Comparison of ENCODE assay signal across 8 mouse cellular contexts in genomic region chr7:120834863-120835372, GRCm38 (mm10). TPM values are rescaled to one million over a fixed set of nuclear protein-coding genes. Genes with fewer than 3 reads are reported as not detected.
DNase-seq lines count a peak whose midpoint lies in the region; ATAC-seq and TF ChIP-seq lines count a peak whose summit lies in the region.

No protein-coding gene starts in this region.

- H3K79me2 ChIP-seq in C2C12 (ENCODE audit: control insufficient read depth, insufficient read depth) = no peaks in the 10 kb centered on the region
- H3K79me2 ChIP-seq in myocyte (ENCODE audit: control insufficient read depth, insufficient read depth) = no peaks in the 10 kb centered on the region

- peaks cover 2% of the 10 kb centered on the region; the same call in 1 of the 2 replicates for H3K4me1 ChIP-seq in bone marrow, adult 2 months (ENCODE audit: control insufficient read depth, insufficient read depth, low read length)
- H3K4me1 ChIP-seq in embryonic facial prominence, embryonic 14.5 days (ENCODE audit: control insufficient read depth, insufficient read depth, low read length) = 0 out of 2 replicates have a peak, but pooled peaks cover 3% of the 10 kb centered on the region
- H3K4me1 ChIP-seq in liver, embryonic 11.5 days (replicated peaks; ENCODE audit: control insufficient read depth, insufficient read depth, low read length) = peaks cover 12% of the 10 kb centered on the region; the same call in 1 of the 2 replicates
- no peaks in the 10 kb centered on the region for H3K4me1 ChIP-seq in stomach, embryonic 14.5 days (ENCODE audit: control insufficient read depth, insufficient read depth, low read length)

- H3K27ac ChIP-seq in bone marrow, adult 2 months (ENCODE audit: control insufficient read depth, insufficient read depth, low read depth, low read length, poor library complexity) = peak overlapping the region; percentile 45; the same call in 1 of the 2 replicates
- H3K27ac ChIP-seq in embryonic facial prominence, embryonic 14.5 days (replicated peaks; ENCODE audit: low read depth, low read length) = peak overlapping the region; percentile 61; the same call in 1 of the 2 replicates
- H3K27ac ChIP-seq in liver, embryonic 11.5 days (ENCODE audit: low read depth, low read length) = peak overlapping the region; percentile 84
- H3K27ac ChIP-seq in stomach, embryonic 14.5 days (ENCODE audit: low read length) = peak overlapping the region; percentile 68; the same call in 1 of the 2 replicates

- under 1% methylated on average over 14 of the region's 14 CpGs for WGBS in bone marrow, adult 2 months
- 7% methylated on average over 14 of the region's 14 CpGs for WGBS in embryonic facial prominence, embryonic 14.5 days
- WGBS in liver, embryonic 11.5 days = 8% methylated on average over 14 of the region's 14 CpGs
- 11% methylated on average over 14 of the region's 14 CpGs for WGBS in stomach, embryonic 14.5 days

- H3K9me3 ChIP-seq in embryonic facial prominence, embryonic 14.5 days (ENCODE audit: control insufficient read depth, low read length) = no peaks in the 10 kb centered on the region
- H3K9me3 ChIP-seq in liver, embryonic 11.5 days (ENCODE audit: control insufficient read depth, low read length) = no peaks in the 10 kb centered on the region
- H3K9me3 ChIP-seq in stomach, embryonic 14.5 days (ENCODE audit: control insufficient read depth, low read depth, low read length) = no peaks in the 10 kb centered on the region

- no peaks in the 10 kb centered on the region for H3K27me3 ChIP-seq in C2C12 (ENCODE audit: control insufficient read depth, insufficient read depth, insufficient read length)
- no peaks in the 10 kb centered on the region for H3K27me3 ChIP-seq in embryonic facial prominence, embryonic 14.5 days (replicated peaks; ENCODE audit: control insufficient read depth, insufficient read depth, low read length)
- H3K27me3 ChIP-seq in liver, embryonic 11.5 days (replicated peaks; ENCODE audit: control insufficient read depth, insufficient read depth, low read length) = peaks cover 12% of the 10 kb centered on the region; the same call in 1 of the 2 replicates
- no peaks in the 10 kb centered on the region for H3K27me3 ChIP-seq in myocyte (ENCODE audit: control insufficient read depth, insufficient read depth, insufficient read length)
- no peaks in the 10 kb centered on the region for H3K27me3 ChIP-seq in stomach, embryonic 14.5 days (ENCODE audit: control insufficient read depth, insufficient read depth, low read length)

- H3K79me3 ChIP-seq in C2C12 (ENCODE audit: low read depth) = no peaks in the 10 kb centered on the region

- H3K4me3 ChIP-seq in C2C12 (ENCODE audit: insufficient read depth, poor library complexity, severe bottlenecking) = peak overlapping the region; percentile 38
- H3K4me3 ChIP-seq in bone marrow, adult 2 months (replicated peaks; ENCODE audit: control insufficient read depth, low read depth, low read length) = peak overlapping the region; percentile 87
- H3K4me3 ChIP-seq in embryonic facial prominence, embryonic 14.5 days (ENCODE audit: low read depth, low read length) = peak overlapping the region; percentile 67
- peak overlapping the region; percentile 64 for H3K4me3 ChIP-seq in liver, embryonic 11.5 days (ENCODE audit: low read depth, low read length)
- peak overlapping the region; percentile 64 for H3K4me3 ChIP-seq in myocyte
- peak overlapping the region; percentile 54 for H3K4me3 ChIP-seq in stomach, embryonic 14.5 days (ENCODE audit: low read depth, low read length)

- H3ac ChIP-seq in C2C12 (ENCODE audit: control insufficient read depth, insufficient read length, low read depth) = no peak overlapping the region
- no peak overlapping the region for H3ac ChIP-seq in myocyte (ENCODE audit: control insufficient read depth, insufficient read length)

- peak overlapping the region; percentile 59 for H3K4me2 ChIP-seq in embryonic facial prominence, embryonic 14.5 days (ENCODE audit: low read depth, low read length)
- peak overlapping the region; percentile 80 for H3K4me2 ChIP-seq in liver, embryonic 11.5 days
- H3K4me2 ChIP-seq in myocyte (ENCODE audit: low read depth) = peak overlapping the region; percentile 86
- peak overlapping the region; percentile 53 for H3K4me2 ChIP-seq in stomach, embryonic 14.5 days (replicated peaks; ENCODE audit: low read depth, low read length)

- TF ChIP-seq POLR2A in bone marrow, adult 2 months (IDR thresholded peaks at IDR 0.05; ENCODE audit: borderline replicate concordance, control insufficient read depth, low read depth, low read length) = no peak
- TF ChIP-seq POLR2A in myocyte (IDR thresholded peaks at IDR 0.05; ENCODE audit: insufficient read length, low read depth) = peak; percentile 34

- DNase-seq in embryonic facial prominence, embryonic 14.5 days (ENCODE audit: low spot score) = peak; percentile 94
- peak; percentile 80 to 83 for DNase-seq in heart, adult 9 months (ENCODE audit: low spot score in 2 of 2)
- DNase-seq in kidney, adult 9 months = peak; percentile 81
- peak; percentile 74 for DNase-seq in liver, embryonic 11.5 days (ENCODE audit: low spot score)

- H3K9ac ChIP-seq in embryonic facial prominence, embryonic 14.5 days (ENCODE audit: low read depth, low read length) = 0 out of 2 replicates have a peak overlapping the region, but pooled peaks have one; percentile 32
- peak overlapping the region; percentile 72 for H3K9ac ChIP-seq in liver, embryonic 11.5 days (ENCODE audit: low read depth, low read length)
- no peak overlapping the region for H3K9ac ChIP-seq in stomach, embryonic 14.5 days (replicated peaks; ENCODE audit: low read depth, low read length)

- TF ChIP-seq CTCF in C2C12 (IDR thresholded peaks at IDR 0.05; ENCODE audit: control insufficient read depth, insufficient read depth, insufficient read length) = no peak
- TF ChIP-seq CTCF in bone marrow, adult 2 months (IDR thresholded peaks at IDR 0.05; ENCODE audit: control insufficient read depth, insufficient read depth, low read length) = no peak

- H3K36me3 ChIP-seq in C2C12 (ENCODE audit: control insufficient read depth, insufficient read depth) (no peaks in the 10 kb centered on the region), myocyte (ENCODE audit: control insufficient read depth, insufficient read depth) (no peaks in the 10 kb centered on the region)
- H3K36me3 ChIP-seq in embryonic facial prominence, embryonic 14.5 days (ENCODE audit: control insufficient read depth, insufficient read depth, low read length) = no peaks in the 10 kb centered on the region
- no peaks in the 10 kb centered on the region for H3K36me3 ChIP-seq in liver, embryonic 11.5 days (ENCODE audit: control insufficient read depth, insufficient read depth, low read length)
- H3K36me3 ChIP-seq in stomach, embryonic 14.5 days (ENCODE audit: control insufficient read depth, insufficient read depth, low read length) = no peaks in the 10 kb centered on the region

- ATAC-seq in embryonic facial prominence, embryonic 14.5 days (ENCODE audit: low read depth) = peak; percentile 89
- ATAC-seq in liver, embryonic 11.5 days (replicated peaks; ENCODE audit: low FRiP score) = peak; percentile 87
- peak; percentile 84 for ATAC-seq in stomach, embryonic 14.5 days (ENCODE audit: insufficient number of reproducible peaks, insufficient read depth, low FRiP score, low read depth)

TF ChIP-seq in C2C12, 6 proteins besides CTCF, POLR2A, EP300 and RAD21:
- TF ChIP-seq MAX (IDR thresholded peaks at IDR 0.05) = no peak
- TF ChIP-seq USF1 (IDR thresholded peaks at IDR 0.05; ENCODE audit: low read depth) = peak; percentile 93
- TF ChIP-seq FOSL1 (IDR thresholded peaks at IDR 0.05; ENCODE audit: insufficient read depth, low read length, poor library complexity, severe bottlenecking) = no peak
- TF ChIP-seq MYOD1 (IDR thresholded peaks at IDR 0.05; ENCODE audit: control insufficient read depth, insufficient read length, low read depth) = no peak

TF ChIP-seq in myocyte, 11 proteins besides CTCF, POLR2A, EP300 and RAD21:
- peak; percentile 92 for TF ChIP-seq USF1 (IDR thresholded peaks at IDR 0.05; ENCODE audit: low read depth)
- no peak for TF ChIP-seq SRF (IDR thresholded peaks at IDR 0.05; ENCODE audit: control insufficient read depth, insufficient read length, low read depth)

RNA-seq across cellular contexts. Expression of gene Eef2k, which starts 7.7 kb away (rescaled TPM):
- polyA plus RNA-seq in C2C12 (2012; fragmentation: generic; extraction: Trizol) = 21.9 TPM
- polyA plus RNA-seq in bone marrow, adult 2 months (2011; ENCODE audit: insufficient read depth, insufficient read length, low replicate concordance, missing spikeins) = 39.2 and 39.8 TPM in 2 replicates
- polyA plus RNA-seq in embryonic facial prominence, embryonic 14.5 days (2014; fragmentation: Nextera tagmentation; extraction: Ambion mirVana) = 19.6 and 22.2 TPM in 2 replicates
- polyA plus RNA-seq in liver, embryonic 11.5 days (2014; fragmentation: Nextera tagmentation; extraction: Ambion mirVana) = 21.2 and 23.2 TPM in 2 replicates
- polyA plus RNA-seq in myocyte (2012; fragmentation: generic; extraction: Trizol) = 32.3 TPM
- polyA plus RNA-seq in stomach, embryonic 14.5 days (2014; fragmentation: Nextera tagmentation; extraction: Ambion mirVana) = 21.1 and 23.0 TPM in 2 replicates

RNA-seq across cellular contexts. Expression of gene Gm5737, which starts 22.8 kb away (rescaled TPM):
- not detected for polyA plus RNA-seq in C2C12 (2012; fragmentation: generic; extraction: Trizol)
- not detected in 2 replicates for polyA plus RNA-seq in bone marrow, adult 2 months (2011; ENCODE audit: insufficient read depth, insufficient read length, low replicate concordance, missing spikeins)
- not detected in 2 replicates for polyA plus RNA-seq in embryonic facial prominence, embryonic 14.5 days (2014; fragmentation: Nextera tagmentation; extraction: Ambion mirVana)
- polyA plus RNA-seq in liver, embryonic 11.5 days (2014; fragmentation: Nextera tagmentation; extraction: Ambion mirVana) = not detected in 2 replicates
- polyA plus RNA-seq in myocyte (2012; fragmentation: generic; extraction: Trizol) = not detected
- not detected in 2 replicates for polyA plus RNA-seq in stomach, embryonic 14.5 days (2014; fragmentation: Nextera tagmentation; extraction: Ambion mirVana)

Comparison
In these comparisons a context has a peak if more than half of its experiments do, and no peak if none do; other contexts are left out.
1. Peak in every context shown above with its lines: DNase-seq, ATAC-seq, H3K4me3 ChIP-seq and H3K27ac ChIP-seq.